Mouse (Mus musculus) embryonic facial prominence, embryonic 13.5 days (tissue): ENCODE measurements around the gene Tmem120b. TPM values are rescaled to one million over a fixed set of nuclear protein-coding genes. Genes with fewer than 3 reads are reported as not detected.
"Not testable (repeated sequence)": the region's sequence is repeated elsewhere in the genome, so short reads cannot be mapped to it uniquely, and the experiment has no call there.

Experiments
- ATAC-seq: fragments of 200-750 bp; cut with Nextera tagmentation; 2 replicates; pipeline ENCODE4 v1.8.0; 2017; ENCODE audit warnings: low read depth; ENCODE audit not compliant: insufficient number of reproducible peaks, insufficient read depth, low FRiP score, low TSS enrichment
- H3K27ac ChIP-seq: fragments of 300-500 bp; sonication (generic); 2 replicates; pipeline ENCODE4 v1.5.1; 2015; ENCODE audit warnings: moderate library complexity, mild to moderate bottlenecking, inconsistent platforms
- H3K27me3 ChIP-seq: fragments of 300-500 bp; sonication (generic); 2 replicates; pipeline ENCODE4 v1.6.1; 2015; ENCODE audit warnings: mild to moderate bottlenecking, inconsistent platforms
- H3K36me3 ChIP-seq: fragments of 300-500 bp; sonication (generic); 2 replicates; pipeline ENCODE4 v1.6.1; 2015; ENCODE audit warnings: mild to moderate bottlenecking, inconsistent platforms
- H3K4me1 ChIP-seq: fragments of 300-500 bp; sonication (generic); 2 replicates; pipeline ENCODE4 v1.6.1; 2015; ENCODE audit warnings: inconsistent platforms
- H3K4me2 ChIP-seq: fragments of 300-500 bp; sonication (generic); 2 replicates; pipeline ENCODE4 v1.6.1; 2015; ENCODE audit warnings: moderate library complexity, mild to moderate bottlenecking, inconsistent platforms
- H3K4me3 ChIP-seq: fragments of 300-500 bp; sonication (generic); 2 replicates; pipeline ENCODE4 v1.5.1; 2015; ENCODE audit warnings: mild to moderate bottlenecking, inconsistent platforms
- H3K9ac ChIP-seq: fragments of 300-500 bp; sonication (generic); 2 replicates; pipeline ENCODE4 v1.6.1; 2015; ENCODE audit warnings: mild to moderate bottlenecking, inconsistent platforms
- H3K9me3 ChIP-seq: fragments of 300-500 bp; sonication (generic); 2 replicates; pipeline ENCODE4 v1.6.1; 2016; ENCODE audit warnings: inconsistent platforms
- WGBS: fragments of 180-500 bp; shearing (Covaris S2); methylation state at CpG from one replicate; pipeline ENCODE4 v1.1.7; 2015; ENCODE audit warnings: mixed read lengths; 5-methylcytosine and 5-hydroxymethylcytosine counted together
- polyA plus RNA-seq: library from polyadenylated mRNA; unstranded; fragments of >200 nt; fragmentation: Nextera tagmentation; extraction: Ambion mirVana; gene quantifications from 2 replicates; pipeline ENCODE4 v1.2.1, GENCODE M21; 2015

Tmem120b gene
- polyA plus RNA-seq, 1 experiment from 2014 or later, result 14.4 TPM

- peak overlapping the region; percentile 39; the same call in 1 of the 2 replicates for H3K27ac ChIP-seq
- peaks cover 17% of the 10 kb centered on the region for H3K4me1 ChIP-seq
- H3K9me3 ChIP-seq, result no peaks in the 10 kb centered on the region
- H3K27me3 ChIP-seq, result no peaks in the 10 kb centered on the region
- H3K4me2 ChIP-seq, result peak overlapping the region; percentile 56
- H3K4me3 ChIP-seq, result peak overlapping the region; percentile 44
- H3K36me3 ChIP-seq, result no peaks in the 10 kb centered on the region
- peak overlapping the region; percentile 61 for H3K9ac ChIP-seq
- WGBS, result 8% methylated on average over 48 of the region's 48 CpGs
- ATAC-seq, result peak; percentile 96
Observed at GRCm38 (mm10) chr5:123057366-123058250, 10.6 kb upstream of the Tmem120b start.

GRCm38 (mm10) chr5:123058251-123059102, 9.7 kb upstream of the Tmem120b start:
- peak overlapping the region; percentile 44 for H3K4me3 ChIP-seq
- peak overlapping the region; percentile 61 for H3K9ac ChIP-seq
- H3K4me2 ChIP-seq, result peak overlapping the region; percentile 56
- no peaks in the 10 kb centered on the region for H3K9me3 ChIP-seq
- no peak for ATAC-seq
- H3K36me3 ChIP-seq, result no peaks in the 10 kb centered on the region
- peak overlapping the region; percentile 39; the same call in 1 of the 2 replicates for H3K27ac ChIP-seq
- H3K27me3 ChIP-seq, result no peaks in the 10 kb centered on the region
- 40% methylated on average over 16 of the region's 16 CpGs for WGBS
- peaks cover 17% of the 10 kb centered on the region for H3K4me1 ChIP-seq

GRCm38 (mm10) chr5:123059757-123060520, 8.3 kb upstream of the Tmem120b start:
- H3K36me3 ChIP-seq, result no peaks in the 10 kb centered on the region
- no peak overlapping the region for H3K4me3 ChIP-seq
- H3K9me3 ChIP-seq, result no peaks in the 10 kb centered on the region
- peak overlapping the region; percentile 55; the same call in 1 of the 2 replicates for H3K27ac ChIP-seq
- WGBS, result 24% methylated on average over 14 of the region's 14 CpGs
- no peaks in the 10 kb centered on the region for H3K27me3 ChIP-seq
- peaks cover 17% of the 10 kb centered on the region for H3K4me1 ChIP-seq
- H3K4me2 ChIP-seq, result 0 out of 2 replicates have a peak overlapping the region, but pooled peaks have one; percentile 3
- ATAC-seq, result no peak
- peak overlapping the region; percentile 44; the same call in 1 of the 2 replicates for H3K9ac ChIP-seq

- Histone ChIP-seq H3K4me3 (no peak overlapping the region), H3K4me2 (0 out of 2 replicates have a peak overlapping the region, but pooled peaks have one; percentile 3), H3K9me3 (no peaks in the 10 kb centered on the region), H3K9ac (no peak overlapping the region; the same call in 1 of the 2 replicates), H3K4me1 (peaks cover 17% of the 10 kb centered on the region), H3K36me3 (no peaks in the 10 kb centered on the region), H3K27me3 (no peaks in the 10 kb centered on the region), H3K27ac (peak overlapping the region; percentile 55; the same call in 1 of the 2 replicates)
- 54% methylated on average over 9 of the region's 9 CpGs for WGBS
- no peak for ATAC-seq
Observed at GRCm38 (mm10) chr5:123060706-123061401, 7.4 kb upstream of the Tmem120b start.

- H3K4me1 ChIP-seq, result peaks cover 17% of the 10 kb centered on the region
- H3K9ac ChIP-seq, H3K4me3 ChIP-seq, H3K9me3 ChIP-seq, H3K27ac ChIP-seq, H3K36me3 ChIP-seq, H3K4me2 ChIP-seq, ATAC-seq, H3K27me3 ChIP-seq: not testable (repeated sequence)
- WGBS, result 79% methylated on average over 6 of the region's 6 CpGs
Observed at GRCm38 (mm10) chr5:123061402-123061749, 6.8 kb upstream of the Tmem120b start.

GRCm38 (mm10) chr5:123063141-123063540, 5.1 kb upstream of the Tmem120b start:
- no peak for ATAC-seq
- H3K27me3 ChIP-seq, result no peaks in the 10 kb centered on the region
- H3K36me3 ChIP-seq, result no peaks in the 10 kb centered on the region

GRCm38 (mm10) chr5:123064207-123064606, 4.0 kb upstream of the Tmem120b start:
- 23% methylated on average over 6 of the region's 6 CpGs for WGBS
- H3K9ac ChIP-seq, result no peak overlapping the region
- no peaks in the 10 kb centered on the region for H3K36me3 ChIP-seq
- peaks cover 11% of the 10 kb centered on the region for H3K4me1 ChIP-seq
- H3K27me3 ChIP-seq, result no peaks in the 10 kb centered on the region
- ATAC-seq, result peak; percentile 50; the same call in 1 of the 2 replicates
- H3K4me3 ChIP-seq, result no peak overlapping the region
- no peak overlapping the region for H3K4me2 ChIP-seq
- no peaks in the 10 kb centered on the region for H3K9me3 ChIP-seq
- H3K27ac ChIP-seq, result no peak overlapping the region

More at GRCm38 (mm10) chr5:123063141-123063540, 5.1 kb upstream of the Tmem120b start:
- 88% methylated on average over 3 of the region's 3 CpGs for WGBS
- Histone ChIP-seq H3K4me3 (no peak overlapping the region), H3K9me3 (no peaks in the 10 kb centered on the region), H3K9ac (no peak overlapping the region), H3K4me1 (peaks cover 17% of the 10 kb centered on the region), H3K27ac (no peak overlapping the region), H3K4me2 (no peak overlapping the region)

GRCm38 (mm10) chr5:123067395-123067995, 720 bp upstream of the Tmem120b start:
- no peak overlapping the region for H3K4me3 ChIP-seq
- H3K27me3 ChIP-seq, result no peaks in the 10 kb centered on the region
- H3K9ac ChIP-seq, result no peak overlapping the region
- no peaks in the 10 kb centered on the region for H3K4me1 ChIP-seq
- H3K9me3 ChIP-seq, result no peaks in the 10 kb centered on the region
- H3K27ac ChIP-seq, result no peak overlapping the region
- WGBS, result 16% methylated on average over 6 of the region's 6 CpGs
- 0 out of 2 replicates have a peak, but pooled peaks have one; percentile 43 for ATAC-seq
- H3K36me3 ChIP-seq, result no peaks in the 10 kb centered on the region
- H3K4me2 ChIP-seq, result no peak overlapping the region

GRCm38 (mm10) chr5:123068714-123069113, 499 bp downstream of the Tmem120b start:
- H3K27ac ChIP-seq, result no peak overlapping the region
- H3K9me3 ChIP-seq, result no peaks in the 10 kb centered on the region
- ATAC-seq, result no peak
- no peak overlapping the region for H3K4me3 ChIP-seq
- H3K9ac ChIP-seq, result no peak overlapping the region
- WGBS, result 92% methylated on average over 2 of the region's 2 CpGs
- H3K4me1 ChIP-seq, result no peaks in the 10 kb centered on the region
- no peaks in the 10 kb centered on the region for H3K27me3 ChIP-seq
- no peaks in the 10 kb centered on the region for H3K36me3 ChIP-seq
- H3K4me2 ChIP-seq, result no peak overlapping the region
